Mouse (Mus musculus) kidney, postnatal 36 days (tissue): Measurements from ENCODE around the gene Taf15.

Experiments
- DNase-seq, 2 experiments: peaks; one replicate each; pipeline ENCODE4 v3.0.0; 2021 to 2022; ENCODE audit warnings: mixed read lengths in 2 of 2

The Taf15 gene

GRCm38 (mm10) chr11:83457912-83458601 lies 14.8 kb upstream of the Taf15 start:
- DNase-seq: no peak

GRCm38 (mm10) chr11:83461462-83462027 lies 11.3 kb upstream of the Taf15 start:
- no peak for DNase-seq

DNA sequence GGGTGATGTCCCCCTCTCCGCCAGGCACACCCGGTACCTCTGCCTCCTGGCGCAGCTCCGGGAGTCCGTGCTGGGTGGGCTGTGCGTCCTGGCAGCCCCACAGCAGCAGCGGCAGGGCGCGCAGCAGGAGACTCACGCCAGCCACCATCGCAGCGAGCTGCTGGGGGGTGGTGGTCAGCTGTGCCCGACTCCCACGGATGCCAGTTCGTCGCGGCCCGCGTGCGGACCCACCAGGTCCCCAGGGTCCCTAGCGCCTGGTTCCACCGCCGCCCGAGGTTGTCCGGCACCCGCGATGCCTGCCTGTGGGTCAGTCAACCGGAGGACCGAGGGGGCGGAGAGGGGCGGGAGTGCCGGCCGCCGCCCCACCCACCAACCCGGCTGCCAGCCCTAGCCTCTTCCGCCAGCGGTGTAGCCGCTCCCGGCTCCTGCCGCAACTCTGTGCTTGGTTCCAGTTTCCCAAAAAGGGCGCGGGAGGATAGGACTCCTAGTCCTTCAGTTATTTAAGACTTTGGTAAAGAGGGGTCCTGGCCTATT lies 10.1 kb upstream of the Taf15 start, which contains the start of gene Mmp28:
Gene Mmp28, minus strand, starts transcription at position 361 of the 534 bp plus-strand sequence.
- DNase-seq: peak; percentile 77 to 88

- peak; percentile 71 to 73 for DNase-seq
Observed at GRCm38 (mm10) chr11:83465976-83466375, 6.9 kb upstream of the Taf15 start.

DNA sequence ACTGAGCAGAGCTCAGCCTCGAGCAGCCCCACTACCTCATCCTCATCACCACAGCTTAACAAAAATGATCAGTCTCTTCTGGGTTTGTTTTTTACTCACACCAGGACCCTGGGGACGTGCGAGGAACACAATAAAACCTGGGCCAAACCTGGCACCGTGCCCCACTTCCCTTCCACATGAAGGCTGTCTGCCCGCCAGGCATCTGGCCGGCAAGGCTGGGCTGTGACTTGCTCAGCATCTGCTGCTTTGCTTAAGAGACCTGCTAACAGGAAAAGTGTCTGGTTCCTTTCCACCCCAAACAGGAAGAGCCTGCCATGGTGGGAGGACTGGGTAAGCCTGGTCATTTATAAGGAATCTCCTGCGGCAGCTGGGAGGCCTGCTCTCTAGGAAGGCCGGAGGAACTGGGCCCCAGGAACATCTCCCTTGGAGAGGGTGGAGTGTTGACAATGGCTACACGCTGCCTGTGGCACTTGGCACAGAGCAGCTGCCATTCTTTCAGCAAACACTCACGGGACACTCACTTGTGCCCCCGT lies 5.7 kb upstream of the Taf15 start:
- peak; percentile 87 to 88 for DNase-seq

GRCm38 (mm10) chr11:83468765-83469164 lies 4.1 kb upstream of the Taf15 start:
- DNase-seq: no peak

DNA sequence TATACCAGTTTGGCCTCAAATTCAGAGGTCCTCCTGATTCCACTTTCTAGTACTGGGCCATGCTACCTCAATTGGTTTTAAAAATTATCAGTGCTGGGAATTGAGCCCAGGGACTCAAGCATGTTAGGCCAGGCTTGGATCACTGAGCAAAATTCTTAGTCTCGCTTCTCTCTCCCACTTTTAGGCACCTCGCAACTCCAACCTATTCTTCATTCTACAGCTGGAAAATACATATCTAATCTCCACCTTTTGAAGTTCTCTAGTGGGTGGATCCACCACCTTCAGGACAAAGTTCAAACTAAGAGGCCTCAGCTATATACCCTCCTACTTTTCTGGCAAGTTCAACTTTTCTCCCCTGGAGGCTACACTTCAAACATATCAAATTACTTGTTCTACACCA lies 1.1 kb upstream of the Taf15 start:
- no peak for DNase-seq

DNA sequence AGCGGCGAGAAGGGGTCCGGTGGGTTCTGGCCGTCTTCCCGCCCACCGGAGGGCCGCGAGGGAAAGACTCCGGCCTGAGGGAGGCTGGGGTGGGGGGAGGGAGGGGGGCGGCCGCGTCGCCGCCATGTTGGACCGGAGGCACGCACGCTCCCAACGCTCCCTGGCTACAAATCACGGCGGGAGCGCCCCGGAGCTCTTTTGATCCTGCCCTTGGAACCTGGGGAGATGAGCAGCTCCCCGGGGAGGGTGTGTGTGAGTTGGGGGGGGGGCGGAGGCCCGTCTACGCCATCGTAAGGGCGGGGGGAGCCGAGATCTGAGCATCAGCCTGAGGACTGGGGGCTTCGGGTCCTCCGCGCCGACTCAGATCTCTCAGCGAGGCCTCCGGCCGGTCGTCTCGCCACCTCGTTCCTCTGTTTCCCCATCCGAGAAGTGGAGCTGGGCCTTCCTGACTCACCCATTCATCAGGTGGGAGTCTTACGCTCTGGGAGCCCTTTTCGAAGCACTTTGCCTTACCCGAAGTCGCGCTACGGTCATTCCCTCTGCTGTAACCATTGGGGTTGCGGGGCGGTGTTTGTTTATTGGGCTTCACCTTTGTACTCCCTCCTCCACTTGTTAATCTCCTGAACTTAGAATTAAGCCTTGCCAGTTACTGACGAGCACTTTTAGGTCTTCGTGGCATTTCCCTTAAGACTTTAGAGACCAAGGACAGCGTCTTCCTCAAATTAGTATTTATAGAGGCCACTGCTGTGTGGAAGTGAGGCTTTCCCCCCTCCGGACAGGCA lies 540 bp downstream of the Taf15 start:
- DNase-seq: peak; percentile 69 to 72

GRCm38 (mm10) chr11:83491488-83491887 lies 18.6 kb downstream of the Taf15 start:
- peak in 1 of 2 experiments; percentile 29 for DNase-seq

GRCm38 (mm10) chr11:83495571-83495970 lies 22.7 kb downstream of the Taf15 start:
- no peak for DNase-seq

DNA sequence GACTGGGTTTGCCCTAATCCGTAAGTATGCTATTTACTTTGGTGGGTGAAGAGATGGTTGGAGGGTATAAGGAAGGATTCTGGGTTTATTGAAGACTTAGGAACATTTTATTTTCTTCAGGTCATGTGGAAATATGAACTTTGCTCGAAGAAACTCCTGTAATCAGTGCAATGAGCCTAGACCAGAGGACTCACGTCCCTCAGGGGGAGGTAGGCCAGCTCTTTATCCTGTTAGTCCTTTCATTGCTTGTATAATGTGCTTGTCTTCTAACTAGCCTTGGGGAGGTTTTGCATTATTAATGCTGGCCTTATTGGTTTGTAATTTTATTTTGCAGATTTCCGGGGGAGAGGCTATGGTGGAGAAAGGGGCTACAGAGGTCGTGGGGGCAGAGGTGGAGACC lies 31.4 kb downstream of the Taf15 start:
- DNase-seq: no peak

- no peak for DNase-seq
Observed at GRCm38 (mm10) chr11:83509521-83509920, 36.6 kb downstream of the Taf15 start.

- no peak for DNase-seq
Observed at GRCm38 (mm10) chr11:83517153-83517552, 44.3 kb downstream of the Taf15 start.

DNA sequence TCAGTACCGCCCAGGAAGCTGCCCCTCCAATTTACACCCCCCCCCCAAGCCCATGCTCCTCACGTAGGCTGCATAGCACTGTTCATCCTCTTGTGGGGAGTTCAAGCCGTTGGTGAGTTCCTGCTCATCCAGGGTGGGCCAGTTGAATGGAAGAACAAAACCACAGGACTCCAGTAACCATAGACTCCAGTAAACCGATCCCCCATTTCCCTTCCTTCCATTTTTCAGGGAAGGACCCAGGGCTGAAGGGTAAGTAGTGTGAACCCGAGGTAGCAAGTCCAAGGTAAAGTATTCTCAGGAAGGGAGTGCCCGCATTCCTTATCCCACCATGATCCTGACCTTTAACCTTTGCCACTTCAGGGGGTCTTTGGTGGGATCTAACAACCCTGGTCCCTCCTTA lies 45.5 kb downstream of the Taf15 start:
- no peak for DNase-seq

DNA sequence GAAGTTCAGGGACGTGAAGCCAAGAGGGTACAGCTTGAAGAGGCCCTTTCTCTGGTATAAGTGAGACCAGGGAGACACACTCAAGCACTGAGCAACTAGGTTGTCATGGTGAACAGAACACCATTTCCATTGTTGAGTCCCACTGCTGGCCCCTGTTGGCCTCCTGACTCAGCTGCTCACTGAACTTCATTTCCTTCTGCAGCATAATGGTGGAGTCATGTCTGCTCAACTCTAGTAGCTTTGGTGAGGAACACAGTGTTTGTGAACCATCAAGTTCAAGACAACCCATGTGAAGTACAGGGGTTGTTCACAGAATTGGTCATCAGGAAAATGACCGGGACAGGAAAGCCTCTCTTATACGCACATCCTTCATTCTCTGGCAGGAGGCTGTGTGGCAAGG lies 49.2 kb downstream of the Taf15 start, which contains the start of gene Heatr9:
Gene Heatr9, minus strand, starts transcription at position 101 of the 400 bp plus-strand sequence.
- no peak for DNase-seq

DNA sequence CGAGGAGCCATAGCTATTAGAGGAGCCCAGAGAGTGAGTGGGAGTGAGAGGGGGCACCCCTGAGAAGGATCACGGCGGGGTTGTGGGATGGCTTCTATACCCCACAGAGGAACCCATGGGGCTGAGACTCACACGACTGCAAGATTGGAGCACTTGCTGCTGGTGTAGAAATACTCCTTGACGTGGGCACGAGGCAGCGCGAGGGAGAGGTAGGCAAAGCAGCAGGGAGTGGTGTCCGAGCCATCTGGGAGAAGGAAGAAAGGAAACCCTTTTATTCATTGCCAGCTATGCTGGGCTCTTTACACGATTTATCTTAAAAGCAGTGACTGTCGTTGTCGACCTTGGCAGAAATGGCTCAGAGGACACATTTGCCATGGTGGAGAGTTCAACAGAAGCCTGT lies 56.1 kb downstream of the Taf15 start:
- no peak for DNase-seq

- DNase-seq: no peak
Observed at GRCm38 (mm10) chr11:83530360-83530759, 57.5 kb downstream of the Taf15 start, which contains the start of gene Ccl5. Gene Ccl5, minus strand, starts transcription at chr11:83530518.

- no peak for DNase-seq
Observed at GRCm38 (mm10) chr11:83533192-83533591, 60.3 kb downstream of the Taf15 start.

GRCm38 (mm10) chr11:83534143-83534542 lies 61.3 kb downstream of the Taf15 start:
- DNase-seq: no peak

DNA sequence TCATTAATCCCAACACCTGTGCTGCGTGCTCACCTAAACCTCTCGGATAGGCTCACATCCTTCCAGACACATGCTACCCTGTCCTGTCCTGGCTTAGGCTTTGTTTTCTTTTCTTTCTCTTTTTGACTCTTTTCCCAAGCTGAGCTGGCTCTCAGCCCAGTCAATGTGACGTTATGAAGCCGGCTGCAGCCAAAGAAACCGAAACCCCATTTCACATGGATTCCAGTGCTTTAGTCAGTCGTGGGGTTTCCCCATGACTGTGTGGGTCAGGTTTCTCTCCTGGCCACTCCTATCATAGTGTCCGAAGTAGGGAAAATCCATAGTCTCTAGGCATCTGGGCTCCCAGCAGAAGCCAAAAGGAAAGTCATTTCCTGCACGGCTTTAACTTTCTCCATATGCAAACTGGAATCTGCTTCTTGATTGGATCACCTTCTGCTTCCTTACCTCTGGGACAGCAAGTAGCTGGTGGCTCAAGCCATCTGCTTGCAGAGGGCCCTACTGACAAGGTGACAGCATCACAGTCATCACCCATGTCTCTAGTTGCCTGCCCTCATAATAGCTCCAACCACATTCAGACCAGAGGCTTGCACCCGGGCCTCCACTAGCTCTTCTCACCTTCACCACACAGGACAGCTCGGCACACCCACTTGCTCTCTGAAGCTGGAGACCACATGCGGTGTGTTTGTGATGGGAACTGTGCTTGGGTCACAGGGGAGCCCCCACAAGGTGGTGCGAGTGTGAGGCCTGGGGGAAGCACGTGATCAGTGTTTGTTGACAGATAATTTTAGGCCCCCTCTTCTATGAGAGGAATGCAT lies 61.9 kb downstream of the Taf15 start:
- peak; percentile 82 to 89 for DNase-seq

- no peak for DNase-seq
Observed at GRCm38 (mm10) chr11:83536831-83537230, 63.9 kb downstream of the Taf15 start.

GRCm38 (mm10) chr11:83538705-83539314 lies 65.9 kb downstream of the Taf15 start:
- peak; percentile 28 to 59 for DNase-seq
